Mouse (Mus musculus) heart, embryonic 16.5 days (tissue): ENCODE measurements around the gene Hlcs. TPM values are rescaled to one million over a fixed set of nuclear protein-coding genes. Genes with fewer than 3 reads are reported as not detected.
"Not testable (repeated sequence)": the region's sequence is repeated elsewhere in the genome, so short reads cannot be mapped to it uniquely, and the experiment has no call there.

Source experiments
- ATAC-seq: fragments of 200-750 bp; cut with Nextera tagmentation; replicated peaks from 2 replicates; pipeline ENCODE4 v1.8.0; 2017; ENCODE audit warnings: moderate number of reproducible peaks; ENCODE audit not compliant: insufficient read depth, low FRiP score; ENCODE audit errors: extremely low read depth
- H3K27ac ChIP-seq: fragments of 300-500 bp; sonication (generic); 2 replicates; pipeline ENCODE4 v1.5.1; 2014; ENCODE audit warnings: mild to moderate bottlenecking, low read length, control low read depth, moderate library complexity
- H3K27me3 ChIP-seq: fragments of 300-500 bp; sonication (generic); 2 replicates; pipeline ENCODE4 v1.6.1; 2014; ENCODE audit warnings: low read length, mixed read lengths; ENCODE audit not compliant: control insufficient read depth, insufficient read depth
- H3K36me3 ChIP-seq: fragments of 300-500 bp; sonication (generic); 2 replicates; pipeline ENCODE4 v1.6.1; 2014; ENCODE audit not compliant: control insufficient read depth, insufficient read depth
- H3K4me1 ChIP-seq: fragments of 300-500 bp; sonication (generic); 2 replicates; pipeline ENCODE4 v1.6.1; 2014; ENCODE audit warnings: low read length, mixed read lengths; ENCODE audit not compliant: control insufficient read depth, insufficient read depth
- H3K4me2 ChIP-seq: fragments of 300-500 bp; sonication (generic); 2 replicates; pipeline ENCODE4 v1.6.1; 2014; ENCODE audit warnings: low read depth, mild to moderate bottlenecking, control low read depth, low read length
- H3K4me3 ChIP-seq: fragments of 300-500 bp; sonication (generic); 2 replicates; pipeline ENCODE4 v1.5.1; 2014; ENCODE audit warnings: mild to moderate bottlenecking, control low read depth, low read length
- H3K9ac ChIP-seq: fragments of 300-500 bp; sonication (generic); 2 replicates; pipeline ENCODE4 v1.6.1; 2014; ENCODE audit warnings: low read length, control low read depth
- H3K9me3 ChIP-seq: fragments of 300-500 bp; sonication (generic); replicated peaks from 2 replicates; pipeline ENCODE4 v1.6.1; 2016; ENCODE audit warnings: low read length; ENCODE audit not compliant: control insufficient read depth
- WGBS: fragments of 180-500 bp; shearing (Covaris S2); extraction: QIAGEN DNeasy Blood & Tissue Kit; methylation state at CpG from one replicate; pipeline ENCODE4 v1.1.7; 2014; 5-methylcytosine and 5-hydroxymethylcytosine counted together
- polyA plus RNA-seq: library from polyadenylated mRNA; unstranded; fragments of >200 nt; fragmentation: Nextera tagmentation; extraction: Ambion mirVana; gene quantifications from 2 replicates; pipeline ENCODE4 v1.2.1, GENCODE M21; 2015

The Hlcs gene
- polyA plus RNA-seq, 1 experiment from 2014 or later, result 6.8 TPM

DNA sequence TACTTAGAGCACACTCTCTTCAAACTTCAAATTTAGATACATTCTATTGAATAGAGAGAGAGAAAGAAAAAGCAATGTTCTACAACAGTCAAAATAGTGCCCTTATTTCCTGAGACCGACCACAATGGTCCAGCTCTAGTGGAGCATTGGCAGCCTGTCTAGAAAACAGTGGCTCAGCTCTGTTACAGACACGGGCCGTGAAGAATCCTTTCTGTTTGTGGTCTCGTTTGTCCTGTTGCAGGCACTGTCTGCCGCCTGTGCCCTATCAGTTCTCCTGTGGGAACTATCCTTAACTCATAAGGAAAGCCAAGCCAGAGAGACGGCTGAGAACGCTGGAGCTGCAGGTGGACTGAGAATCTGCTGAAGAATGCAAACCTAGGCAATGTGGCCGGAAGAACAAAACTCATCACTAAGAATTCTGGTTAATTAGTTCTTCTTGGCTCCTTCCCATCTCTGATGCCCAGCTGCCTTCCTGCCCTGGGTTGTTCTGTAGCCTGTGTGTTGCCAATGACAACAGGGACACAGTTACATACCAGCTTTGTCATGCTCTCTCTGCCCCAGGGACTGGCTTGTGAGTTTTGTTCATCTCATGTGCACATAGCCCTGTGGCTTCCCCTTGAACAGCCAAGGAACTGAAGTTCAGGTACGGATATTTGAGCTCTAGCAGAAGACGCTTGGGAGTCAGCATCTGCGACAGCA lies 36.4 kb upstream of the Hlcs start:
- Histone ChIP-seq H3K9me3 (no peaks in the 10 kb centered on the region), H3K4me2 (no peak overlapping the region), H3K36me3 (no peaks in the 10 kb centered on the region), H3K9ac (no peak overlapping the region), H3K4me3 (no peak overlapping the region), H3K4me1 (peaks cover 5% of the 10 kb centered on the region), H3K27me3 (no peaks in the 10 kb centered on the region), H3K27ac (no peak overlapping the region)
- 64% methylated on average over 11 of the region's 11 CpGs for WGBS
- ATAC-seq, result no peak

DNA sequence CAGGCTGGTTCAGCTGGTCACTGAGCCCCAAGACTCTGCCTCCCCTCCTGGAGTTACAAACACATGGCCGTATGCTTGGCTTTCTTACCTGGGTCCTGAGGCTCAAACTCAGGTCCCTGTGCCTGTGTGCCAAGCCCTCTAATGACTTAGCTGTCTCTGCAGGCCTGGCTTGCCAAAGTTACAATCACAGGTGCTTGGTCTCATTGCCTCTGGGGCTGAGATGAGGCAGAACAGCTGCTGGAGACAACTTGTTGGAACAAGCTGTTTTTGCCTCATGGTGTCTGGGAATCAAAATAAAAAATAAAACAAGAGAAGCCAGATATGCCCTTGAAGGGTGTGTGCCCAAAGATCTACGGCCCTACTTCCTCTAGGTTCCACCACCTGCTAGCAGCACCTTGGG lies 35.4 kb upstream of the Hlcs start:
- Histone ChIP-seq H3K4me2 (no peak overlapping the region), H3K4me3 (no peak overlapping the region), H3K27me3 (no peaks in the 10 kb centered on the region), H3K4me1 (no peaks in the 10 kb centered on the region), H3K9me3 (no peaks in the 10 kb centered on the region), H3K27ac (no peak overlapping the region), H3K36me3 (no peaks in the 10 kb centered on the region), H3K9ac (no peak overlapping the region)
- WGBS, result 76% methylated on average over 2 of the region's 2 CpGs
- no peak for ATAC-seq

DNA sequence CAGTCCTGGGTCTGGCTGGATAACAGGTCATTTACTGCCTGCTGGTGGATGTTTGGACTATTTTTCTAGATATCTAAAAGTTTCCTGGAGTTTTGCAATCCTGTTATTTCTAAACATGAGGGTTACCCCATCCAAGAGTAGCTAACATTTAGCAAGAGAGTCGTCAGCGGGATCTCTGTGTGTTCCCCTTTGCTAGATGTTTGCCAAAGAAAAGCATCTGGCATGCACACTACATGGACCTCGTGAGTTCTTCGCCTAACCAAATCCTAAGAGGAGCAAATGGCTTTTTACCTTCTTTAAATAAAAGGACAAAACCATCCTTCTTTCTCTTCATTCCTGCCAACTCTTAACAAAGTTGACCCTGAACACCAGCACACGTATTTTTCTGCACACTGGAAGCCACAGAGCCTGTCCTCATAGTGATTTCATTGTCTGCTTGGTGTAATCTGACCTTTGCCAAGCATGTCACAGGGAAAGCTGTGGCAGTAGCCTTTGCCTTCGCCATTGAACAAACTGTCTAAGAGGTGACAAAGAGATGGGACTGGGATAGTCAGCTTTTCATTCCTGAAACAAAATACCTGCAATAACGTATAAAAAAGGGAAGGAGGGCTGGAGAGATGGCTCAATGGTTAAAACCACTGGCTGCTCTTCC lies 33.8 kb upstream of the Hlcs start:
- 69% methylated on average over 7 of the region's 7 CpGs for WGBS
- Histone ChIP-seq H3K4me2 (no peak overlapping the region), H3K4me1 (no peaks in the 10 kb centered on the region), H3K27ac (no peak overlapping the region), H3K9me3 (no peaks in the 10 kb centered on the region), H3K9ac (no peak overlapping the region), H3K4me3 (no peak overlapping the region), H3K27me3 (no peaks in the 10 kb centered on the region), H3K36me3 (no peaks in the 10 kb centered on the region)
- no peak for ATAC-seq

DNA sequence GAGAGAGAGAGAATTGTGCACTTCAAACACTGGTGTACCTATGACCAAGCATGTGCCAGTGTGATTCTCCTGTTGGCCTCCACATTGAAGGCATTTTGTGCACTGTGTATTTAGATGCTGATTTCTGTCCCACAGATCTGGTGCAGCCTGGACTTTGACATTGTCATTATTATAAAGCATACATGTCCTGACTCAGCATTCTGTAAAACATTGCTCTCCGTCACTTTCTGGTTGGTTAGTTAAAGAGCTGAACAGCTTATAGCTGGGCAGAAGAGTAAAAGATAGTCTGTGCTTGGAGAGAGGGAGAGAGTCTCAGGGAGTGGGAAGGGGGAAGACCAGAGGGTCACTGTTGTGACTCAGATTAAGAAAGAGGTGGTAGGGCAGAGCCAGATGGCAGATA lies 32.4 kb upstream of the Hlcs start:
- Histone ChIP-seq H3K4me3 (no peak overlapping the region), H3K4me1 (no peaks in the 10 kb centered on the region), H3K27me3 (no peaks in the 10 kb centered on the region), H3K9me3 (no peaks in the 10 kb centered on the region), H3K27ac (no peak overlapping the region), H3K4me2 (no peak overlapping the region), H3K9ac (no peak overlapping the region), H3K36me3 (no peaks in the 10 kb centered on the region)
- no peak for ATAC-seq
- 87% methylated on average over 1 of the region's 1 CpGs for WGBS

DNA sequence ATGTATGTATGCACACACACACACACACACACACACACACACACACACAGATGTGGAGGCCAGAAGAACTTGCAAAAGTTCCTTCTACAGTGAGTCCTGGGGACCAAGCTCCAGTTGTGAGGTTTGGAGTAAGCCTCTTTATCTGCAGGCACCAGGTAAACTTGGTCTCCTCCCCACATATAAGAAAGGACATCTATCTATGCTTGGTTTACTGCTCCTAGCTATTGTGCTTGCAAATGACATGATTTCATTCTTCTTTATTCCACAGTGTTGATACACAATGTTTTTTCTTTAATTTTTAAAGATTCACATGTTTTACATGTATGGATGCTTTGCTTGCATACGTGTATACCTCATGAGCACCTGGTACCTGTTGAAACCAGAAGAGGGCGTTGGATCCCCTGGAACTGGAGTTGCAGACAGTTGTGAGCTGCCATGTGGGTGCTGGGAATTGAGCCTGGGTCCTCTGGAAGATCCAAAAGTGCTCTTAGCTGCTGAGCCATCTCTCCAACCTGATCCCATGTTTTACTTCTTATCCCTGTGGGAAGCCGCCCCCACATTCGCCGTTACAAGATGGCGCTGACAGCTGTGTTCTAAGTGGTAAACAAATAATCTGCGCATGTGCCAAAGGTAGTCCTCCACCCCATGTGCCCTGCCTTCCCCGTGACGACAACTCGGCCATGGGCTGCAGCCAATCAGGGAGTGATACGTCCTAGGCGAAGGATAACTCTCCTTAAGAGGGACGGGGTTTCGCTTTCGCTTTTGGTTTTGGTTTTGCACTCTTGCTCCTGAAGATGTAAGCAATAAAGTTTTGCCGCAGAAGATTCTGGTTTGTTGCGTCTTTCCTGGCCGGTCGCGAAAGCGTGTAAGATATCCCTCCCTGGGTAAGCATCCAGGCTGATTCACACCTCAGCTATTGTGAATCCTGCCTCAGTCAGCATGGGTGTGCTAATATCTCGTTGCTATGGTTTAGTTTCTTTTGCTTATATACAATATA lies 26.1 kb upstream of the Hlcs start:
- not testable (repeated sequence) for H3K27ac ChIP-seq, H3K4me2 ChIP-seq, H3K36me3 ChIP-seq, H3K9ac ChIP-seq, H3K9me3 ChIP-seq, H3K4me3 ChIP-seq, H3K4me1 ChIP-seq, H3K27me3 ChIP-seq, ATAC-seq
- 89% methylated on average over 18 of the region's 22 CpGs for WGBS

DNA sequence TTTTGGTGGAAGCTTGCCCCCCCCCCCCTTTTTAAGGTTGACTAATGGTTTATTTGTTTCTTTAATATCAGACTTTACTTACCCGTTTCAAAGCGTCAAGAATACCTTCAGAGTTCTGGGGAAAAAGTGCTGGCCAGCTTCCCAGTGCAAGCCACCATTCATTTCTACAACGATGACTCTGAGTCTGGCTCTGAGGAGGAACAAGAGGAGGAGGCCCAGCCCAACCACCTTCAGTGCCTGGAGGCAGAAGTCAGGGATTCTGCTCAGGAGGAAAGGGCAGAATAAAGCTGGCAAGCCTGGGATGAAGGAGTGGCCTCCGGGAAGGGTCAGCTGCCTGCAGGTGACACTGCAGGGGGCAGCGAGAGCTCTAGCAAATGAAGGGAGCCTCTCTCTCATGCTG lies 22.3 kb upstream of the Hlcs start:
- 35% methylated on average over 5 of the region's 5 CpGs for WGBS
- Histone ChIP-seq H3K36me3 (no peaks in the 10 kb centered on the region), H3K4me3 (no peak overlapping the region), H3K9me3 (no peaks in the 10 kb centered on the region), H3K27me3 (no peaks in the 10 kb centered on the region), H3K4me2 (no peak overlapping the region), H3K9ac (no peak overlapping the region), H3K4me1 (no peaks in the 10 kb centered on the region), H3K27ac (no peak overlapping the region)
- no peak for ATAC-seq

DNA sequence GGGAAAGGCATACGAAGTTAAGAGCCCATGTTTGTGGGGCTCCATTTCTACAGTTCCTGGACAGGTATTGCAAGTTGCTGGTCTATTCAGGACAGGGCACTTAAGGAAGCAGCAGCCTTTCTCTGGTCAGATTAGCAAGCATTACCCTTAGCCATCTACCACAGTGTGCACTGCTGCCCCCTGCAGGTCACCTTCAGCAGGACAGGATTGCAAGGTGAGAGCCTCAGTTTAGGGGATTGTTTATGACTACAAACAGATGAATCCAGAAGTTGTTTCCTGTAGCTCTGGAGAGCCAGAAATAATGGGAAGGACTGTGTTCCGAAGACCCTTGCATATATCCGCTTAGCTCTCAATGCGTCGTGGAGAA lies 18.5 kb upstream of the Hlcs start:
- Histone ChIP-seq H3K9me3 (no peaks in the 10 kb centered on the region), H3K36me3 (no peaks in the 10 kb centered on the region), H3K9ac (no peak overlapping the region), H3K4me3 (no peak overlapping the region), H3K27ac (no peak overlapping the region), H3K4me2 (no peak overlapping the region), H3K4me1 (peaks cover 5% of the 10 kb centered on the region), H3K27me3 (no peaks in the 10 kb centered on the region; the same call in 1 of the 2 replicates)
- 65% methylated on average over 5 of the region's 5 CpGs for WGBS
- ATAC-seq, result no peak

DNA sequence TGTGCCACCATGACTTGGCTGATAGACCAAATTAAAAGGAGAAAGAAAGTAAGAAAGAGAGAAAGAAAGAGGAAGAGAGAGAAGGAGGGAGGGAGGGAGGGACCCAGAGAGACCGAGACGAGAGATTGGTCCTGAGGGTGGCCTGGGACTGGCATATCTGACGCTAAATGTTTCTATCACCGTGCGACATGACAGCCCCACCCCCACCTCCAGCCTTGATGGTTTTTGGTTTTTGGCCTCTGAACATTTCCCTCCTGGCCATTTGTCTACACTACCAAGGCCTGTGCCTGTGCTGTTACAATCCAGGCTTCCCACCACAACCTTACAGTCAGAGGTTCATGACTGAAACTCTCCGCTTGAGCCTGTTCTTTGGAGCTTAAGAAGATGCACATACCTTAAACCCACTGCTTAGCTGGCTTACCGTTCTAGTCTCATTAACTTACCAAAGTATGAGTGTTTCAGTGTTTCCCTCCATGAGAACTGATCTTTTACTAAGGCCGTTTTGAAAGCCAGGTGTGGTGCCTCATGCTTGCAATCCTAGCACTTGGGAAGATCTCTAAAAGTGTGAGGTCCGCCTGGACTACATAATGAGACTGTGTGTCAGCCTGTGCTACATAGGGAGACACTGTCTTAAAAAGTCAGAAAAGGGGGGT lies 18.0 kb upstream of the Hlcs start:
- Histone ChIP-seq H3K36me3 (no peaks in the 10 kb centered on the region), H3K4me2 (no peak overlapping the region), H3K9ac (no peak overlapping the region), H3K27me3 (no peaks in the 10 kb centered on the region; the same call in 1 of the 2 replicates), H3K4me3 (no peak overlapping the region), H3K9me3 (no peaks in the 10 kb centered on the region), H3K4me1 (peaks cover 5% of the 10 kb centered on the region), H3K27ac (no peak overlapping the region)
- WGBS, result 84% methylated on average over 9 of the region's 9 CpGs
- no peak for ATAC-seq
